Mouse (Mus musculus) CH12.LX (cell line): Measurements from ENCODE around the gene Tmem50b. TPM values are rescaled to one million over a fixed set of nuclear protein-coding genes. Genes with fewer than 3 reads are reported as not detected.

ENCODE experiments used
- DNase-seq: peaks from one replicate; pipeline ENCODE4 v3.0.0-alpha.2; 2013; ENCODE audit errors: extremely low read depth
- H3K27ac ChIP-seq: 2 replicates; pipeline ENCODE4 v1.5.1; 2012; ENCODE audit warnings: low read depth, mild to moderate bottlenecking, control low read depth, moderate library complexity; ENCODE audit not compliant: insufficient read depth
- H3K27me3 ChIP-seq: replicated peaks from 2 replicates; pipeline ENCODE3; 2012; ENCODE audit warnings: inconsistent platforms
- H3K36me3 ChIP-seq, 2 experiments: replicated peaks in 1 of 2; 2 replicates each; pipeline versions ENCODE3 to v1.6.1; 2012; ENCODE audit warnings: inconsistent platforms in 1 of 2, low read length in 1 of 2, mild to moderate bottlenecking in 1 of 2, mixed read lengths in 1 of 2, moderate library complexity in 1 of 2; ENCODE audit not compliant: control insufficient read depth in 1 of 2, insufficient read depth in 1 of 2
- H3K4me1 ChIP-seq, 2 experiments: 2 replicates each; pipeline ENCODE4 v1.6.1; 2012; ENCODE audit warnings: inconsistent platforms in 1 of 2, moderate library complexity in 1 of 2; ENCODE audit not compliant: insufficient read depth in 2 of 2, control insufficient read depth in 1 of 2
- H3K4me2 ChIP-seq: 2 replicates; pipeline ENCODE4 v1.6.1; 2012; ENCODE audit warnings: low read depth, mild to moderate bottlenecking, control low read depth; ENCODE audit not compliant: poor library complexity, insufficient read depth, severe bottlenecking
- H3K4me3 ChIP-seq, 3 experiments: fragments of 150-350 bp in 1 of 3; sonication (generic) in 1 of 3; replicated peaks in 1 of 3; 2 replicates each; pipeline versions ENCODE3 to v1.5.1; 2011 to 2012; ENCODE audit warnings: low read depth in 2 of 3, low read length in 2 of 3, mild to moderate bottlenecking in 2 of 3, moderate library complexity in 2 of 3, control low read depth in 1 of 3, improper control_type of control experiment in 1 of 3, inconsistent platforms in 1 of 3, mixed read lengths in 1 of 3; ENCODE audit not compliant: poor library complexity in 1 of 3
- H3K79me2 ChIP-seq: replicated peaks from 2 replicates; pipeline ENCODE4 v1.6.1; 2012; ENCODE audit warnings: mild to moderate bottlenecking, moderate library complexity; ENCODE audit not compliant: control insufficient read depth, poor library complexity, insufficient read depth, severe bottlenecking; ENCODE audit errors: extremely low read depth
- H3K9ac ChIP-seq: 2 replicates; pipeline ENCODE4 v1.6.1; 2012; ENCODE audit warnings: low read depth, mild to moderate bottlenecking, control low read depth, moderate library complexity; ENCODE audit not compliant: insufficient read depth
- H3K9me3 ChIP-seq: replicated peaks from 2 replicates; pipeline ENCODE3; 2012; ENCODE audit warnings: low read length, inconsistent platforms, mixed read lengths
- CHD2 ChIP-seq: IDR thresholded peaks from 2 replicates; pipeline ENCODE4 v1.6.1; 2011; ENCODE audit warnings: low read length, improper control_type of control experiment
- GABPA ChIP-seq: IDR thresholded peaks from 2 replicates; pipeline ENCODE4 v1.6.1; 2012; ENCODE audit warnings: low read depth, low read length, improper control_type of control experiment, inconsistent platforms; ENCODE audit not compliant: insufficient replicate concordance
- IRF4 ChIP-seq: IDR thresholded peaks from 2 replicates; pipeline ENCODE4 v1.6.1; 2014; ENCODE audit warnings: low read depth, mild to moderate bottlenecking, inconsistent platforms, low read length, improper control_type of control experiment
- KAT2A ChIP-seq: IDR thresholded peaks from 2 replicates; pipeline ENCODE4 v1.6.1; 2012; ENCODE audit warnings: low read length, improper control_type of control experiment, inconsistent platforms; ENCODE audit not compliant: insufficient replicate concordance
- MAX ChIP-seq: IDR thresholded peaks from 2 replicates; pipeline ENCODE4 v1.6.1; 2011; ENCODE audit warnings: low read length, improper control_type of control experiment
- MAZ ChIP-seq: IDR thresholded peaks from 2 replicates; pipeline ENCODE4 v1.6.1; 2012; ENCODE audit warnings: low read depth, mild to moderate bottlenecking, inconsistent platforms, low read length, improper control_type of control experiment, moderate library complexity
- MEF2A ChIP-seq: IDR thresholded peaks from 2 replicates; pipeline ENCODE4 v1.6.1; 2014; ENCODE audit warnings: low read depth, mild to moderate bottlenecking, inconsistent platforms, low read length, improper control_type of control experiment, borderline replicate concordance
- MXI1 ChIP-seq: IDR thresholded peaks from 2 replicates; pipeline ENCODE4 v1.6.1; 2011; ENCODE audit warnings: mild to moderate bottlenecking, low read depth, low read length, improper control_type of control experiment
- MYC ChIP-seq: IDR thresholded peaks from 2 replicates; pipeline ENCODE4 v1.6.1; 2011; ENCODE audit warnings: low read depth, mild to moderate bottlenecking, improper control_type of control experiment, low read length
- NELFE ChIP-seq: IDR thresholded peaks from 2 replicates; pipeline ENCODE4 v1.6.1; 2011; ENCODE audit warnings: low read depth, low read length, improper control_type of control experiment
- PAX5 ChIP-seq: IDR thresholded peaks from 2 replicates; pipeline ENCODE4 v1.6.1; 2012; ENCODE audit warnings: low read length, inconsistent platforms, mixed read lengths
- RAD21 ChIP-seq: IDR thresholded peaks from 2 replicates; pipeline ENCODE4 v1.6.1; 2011; ENCODE audit warnings: low read depth, mild to moderate bottlenecking, low read length, improper control_type of control experiment, moderate library complexity
- RCOR1 ChIP-seq: conservative IDR thresholded peaks from 2 replicates; pipeline ENCODE4 v1.6.1; 2012; ENCODE audit warnings: low read depth, mild to moderate bottlenecking, inconsistent platforms, low read length, improper control_type of control experiment
- SIN3A ChIP-seq: IDR thresholded peaks from 2 replicates; pipeline ENCODE4 v1.6.1; 2012; ENCODE audit warnings: low read length, improper control_type of control experiment, inconsistent platforms
- TBP ChIP-seq: conservative IDR thresholded peaks from 2 replicates; pipeline ENCODE4 v1.6.1; 2011; ENCODE audit warnings: low read depth, low read length, improper control_type of control experiment
- TCF12 ChIP-seq: IDR thresholded peaks from 2 replicates; pipeline ENCODE4 v1.6.1; 2014; ENCODE audit warnings: low read depth, mild to moderate bottlenecking, inconsistent platforms, low read length, improper control_type of control experiment
- USF1 ChIP-seq: IDR thresholded peaks from 2 replicates; pipeline ENCODE4 v1.6.1; 2014; ENCODE audit warnings: low read depth, mild to moderate bottlenecking, inconsistent platforms, low read length, improper control_type of control experiment
- ZC3H11A ChIP-seq: IDR thresholded peaks from 2 replicates; pipeline ENCODE4 v1.6.1; 2012; ENCODE audit warnings: low read depth, mild to moderate bottlenecking, inconsistent platforms, low read length, improper control_type of control experiment
- ZKSCAN1 ChIP-seq: IDR thresholded peaks from 2 replicates; pipeline ENCODE4 v1.6.1; 2012; ENCODE audit warnings: low read depth, inconsistent platforms, low read length, improper control_type of control experiment, borderline replicate concordance
- dilution Hi-C: fragments of 300-500 bp; cut with MboI; formaldehyde crosslinking; loops from 2 replicates; pipeline ENCODE4 v1.14.3; 2020; ENCODE audit warnings: low sequenced_read_pairs; ENCODE audit not compliant: extremely low pct_unique_long_range_greater_than_20kb, extremely low pct_ligation_motif_present
- in situ Hi-C: fragments of 300-500 bp; cut with MboI; formaldehyde crosslinking; loops from 3 replicates; pipeline ENCODE4 v1.14.3; 2019; ENCODE audit warnings: low sequenced_read_pairs, low pct_ligation_motif_present, low pct_unique_long_range_greater_than_20kb, mixed read lengths
- polyA plus RNA-seq: library from polyadenylated mRNA; unstranded; fragments of >175 nt; gene quantifications from 2 replicates; pipeline ENCODE4 v1.2.1, GENCODE M21; 2012; ENCODE audit warnings: low read depth; ENCODE audit not compliant: insufficient read length
- total RNA-seq, 2 experiments: library from RNA; depleted of rRNA; stranded (reverse); fragments of 300-350 nt in 1 of 2; fragments of >200 nt in 1 of 2; gene quantifications; 2 replicates each; pipeline ENCODE4 v1.2.3; 2012 to 2014

Gene Tmem50b
- total and polyA plus RNA-seq, 3 experiments: 6.1 to 15.9 (median 12.7) TPM

GRCm38 (mm10) chr16:91547974-91548373, 49.6 kb downstream of the Tmem50b start:
- DNase-seq: peak; percentile 48
- peak overlapping the region; percentile 84 for H3K4me2 ChIP-seq
- no peaks in the 10 kb centered on the region for H3K27me3 ChIP-seq
- peaks cover 54% of the 10 kb centered on the region for H3K79me2 ChIP-seq
- no peaks in the 10 kb centered on the region for H3K9me3 ChIP-seq
- H3K4me3 ChIP-seq: peak overlapping the region; percentile 85 to 99 (median 85)
- peaks cover 22 to 51% of the 10 kb centered on the region in 2 experiments for H3K4me1 ChIP-seq
- dilution Hi-C loops (no loop called here), in situ Hi-C loops (no loop called here)
- 0 out of 2 replicates have a peak, but pooled peaks have one; percentile 37 for TF ChIP-seq TBP
- TF ChIP-seq MYC: 0 out of 2 replicates have a peak, but pooled peaks have one; percentile 25
- TF ChIP-seq MAZ: peak; percentile 39; the same call in 1 of the 2 replicates
- TF ChIP-seq RCOR1: no peak
- no peak for TF ChIP-seq USF1
- no peak for TF ChIP-seq ZKSCAN1
- TF ChIP-seq MAX: no peak
- no peak for TF ChIP-seq NELFE
- TF ChIP-seq KAT2A: 0 out of 2 replicates have a peak, but pooled peaks have one; percentile 31
- no peak for TF ChIP-seq TCF12
- no peak; the same call in 1 of the 2 replicates for TF ChIP-seq CHD2
- peak; percentile 30; the same call in 1 of the 2 replicates for TF ChIP-seq MXI1
- no peak; the same call in 1 of the 2 replicates for TF ChIP-seq RAD21
- no peak for TF ChIP-seq GABPA
- no peak for TF ChIP-seq ZC3H11A
- no peak for TF ChIP-seq IRF4
- TF ChIP-seq SIN3A: no peak
- TF ChIP-seq MEF2A: no peak
- no peak for TF ChIP-seq PAX5
- H3K27ac ChIP-seq: 0 out of 2 replicates have a peak overlapping the region, but pooled peaks have one; percentile 19
- H3K36me3 ChIP-seq: peaks cover 17 to 27% of the 10 kb centered on the region in 2 experiments
- peak overlapping the region; percentile 94 for H3K9ac ChIP-seq
